Comparison of ENCODE assay signal across 8 mouse cellular contexts in the genomic region with DNA sequence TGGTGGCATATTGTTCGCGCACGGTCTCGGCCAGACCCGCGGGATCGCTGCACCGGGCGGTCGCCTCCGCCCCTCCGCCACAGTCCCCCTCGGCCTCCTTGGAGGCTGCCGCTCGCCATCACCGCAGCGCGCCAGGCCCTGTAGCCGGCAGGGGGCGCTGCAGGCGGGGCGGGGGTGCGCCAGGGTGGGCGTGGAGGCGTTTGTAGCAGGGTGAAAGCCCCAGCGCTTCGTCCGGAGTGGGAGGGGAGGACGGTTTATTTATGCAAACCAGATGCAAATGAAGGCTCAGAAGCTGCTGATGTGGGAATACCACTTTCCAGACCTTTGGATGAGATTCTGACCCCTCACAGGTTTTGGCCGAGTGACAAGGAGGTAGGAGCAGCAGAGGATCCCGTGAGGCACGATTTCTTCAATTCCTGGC. TPM values are rescaled to one million over a fixed set of nuclear protein-coding genes. Genes with fewer than 3 reads are reported as not detected.
A peak's percentile ranks its signal among the peaks of the same experiment; 100 is the strongest.
DNase-seq lines count a peak whose midpoint lies in the region; ATAC-seq and TF ChIP-seq lines count a peak whose summit lies in the region.

No protein-coding gene starts in this region.

- H3K27me3 ChIP-seq in G1E (ENCODE audit: insufficient read depth, low read length) = peaks cover 40% of the 10 kb centered on the region
- H3K27me3 ChIP-seq in forebrain, postnatal 0 days (ENCODE audit: insufficient read depth, low read length) = peaks cover 12% of the 10 kb centered on the region
- peaks cover 50% of the 10 kb centered on the region for H3K27me3 ChIP-seq in hindbrain, embryonic 11.5 days (ENCODE audit: control insufficient read depth, insufficient read depth, low read length)

- H3K4me3 ChIP-seq in G1E (ENCODE audit: low read depth, low read length) = no peak overlapping the region
- H3K4me3 ChIP-seq in forebrain, postnatal 0 days (ENCODE audit: low read depth, low read length) = peak overlapping the region; percentile 51
- peak overlapping the region; percentile 30 for H3K4me3 ChIP-seq in hindbrain, embryonic 11.5 days (ENCODE audit: low read depth, low read length)

- no peak for DNase-seq in G1E (ENCODE audit: low spot score)
- DNase-seq in cerebellum, adult 18-20 months = peak; percentile 73 to 88
- DNase-seq in forebrain, postnatal 0 days = peak; percentile 91
- peak; percentile 92 for DNase-seq in hindbrain, embryonic 11.5 days (ENCODE audit: low spot score)
- DNase-seq in layer of hippocampus, postnatal 25 days (ENCODE audit: extremely low spot score in 1 of 2, low spot score in 1 of 2) = peak; percentile 77 to 78
- peak; percentile 56 for DNase-seq in lung, postnatal 14 days
- DNase-seq in retina, adult 2 months (ENCODE audit: low read depth, low spot score) = peak; percentile 60
- no peak for DNase-seq in adipocyte (ENCODE audit: low spot score)

- 0 out of 2 replicates have a peak, but pooled peaks have one; percentile 6 for TF ChIP-seq CTCF in G1E (IDR thresholded peaks at IDR 0.05; ENCODE audit: low read depth, low read length)
- peak; percentile 96 for TF ChIP-seq CTCF in forebrain, postnatal 0 days (IDR thresholded peaks at IDR 0.05; ENCODE audit: low read depth)

- under 1% methylated on average over 32 of the region's 32 CpGs for WGBS in forebrain, postnatal 0 days
- 2% methylated on average over 32 of the region's 32 CpGs for WGBS in hindbrain, embryonic 11.5 days

- peak overlapping the region; percentile 83 for H3K27ac ChIP-seq in forebrain, postnatal 0 days (ENCODE audit: low read depth, low read length)
- no peak overlapping the region; the same call in 1 of the 2 replicates for H3K27ac ChIP-seq in hindbrain, embryonic 11.5 days (ENCODE audit: low read depth, low read length)

- H3K4me1 ChIP-seq in G1E (ENCODE audit: insufficient read depth, low read depth, low read length) = no peaks in the 10 kb centered on the region
- peaks cover 18% of the 10 kb centered on the region for H3K4me1 ChIP-seq in forebrain, postnatal 0 days (ENCODE audit: insufficient read depth)
- H3K4me1 ChIP-seq in hindbrain, embryonic 11.5 days (replicated peaks; ENCODE audit: control insufficient read depth, insufficient read depth, low read length) = peaks cover 9% of the 10 kb centered on the region

- H3K4me2 ChIP-seq in forebrain, postnatal 0 days (ENCODE audit: low read depth) = peak overlapping the region; percentile 55
- peak overlapping the region; percentile 65 for H3K4me2 ChIP-seq in hindbrain, embryonic 11.5 days (replicated peaks; ENCODE audit: low read depth, low read length)

- no peaks in the 10 kb centered on the region for H3K9me3 ChIP-seq in G1E (replicated peaks)
- H3K9me3 ChIP-seq in forebrain, postnatal 0 days (ENCODE audit: low read length) = no peaks in the 10 kb centered on the region
- no peaks in the 10 kb centered on the region for H3K9me3 ChIP-seq in hindbrain, embryonic 11.5 days (ENCODE audit: control insufficient read depth, low read length)

- no peaks in the 10 kb centered on the region for H3K36me3 ChIP-seq in G1E (replicated peaks)
- no peaks in the 10 kb centered on the region for H3K36me3 ChIP-seq in forebrain, postnatal 0 days (ENCODE audit: insufficient read depth)
- no peaks in the 10 kb centered on the region for H3K36me3 ChIP-seq in hindbrain, embryonic 11.5 days (ENCODE audit: control insufficient read depth, insufficient read depth, low read length)

- no peak for ATAC-seq in G1E (ENCODE audit: extremely low read depth, insufficient number of reproducible peaks, low FRiP score, poor library complexity, severe bottlenecking)
- peak; percentile 87 for ATAC-seq in forebrain, postnatal 0 days
- ATAC-seq in hindbrain, embryonic 11.5 days (ENCODE audit: low FRiP score) = peak; percentile 87

- peak overlapping the region; percentile 83 for H3K9ac ChIP-seq in forebrain, postnatal 0 days
- no peak overlapping the region for H3K9ac ChIP-seq in hindbrain, embryonic 11.5 days (ENCODE audit: low read depth, low read length)

RNA-seq across cellular contexts. Expression of a gene that starts 20.8 kb away (rescaled TPM):
- 274 and 321 TPM in 2 replicates for total RNA-seq in G1E (2014; fragmentation: Nextera tagmentation)
- 77.5 and 80.3 TPM in 2 replicates for total RNA-seq in G1E (2017)
- 130 and 167 TPM in 2 replicates for polyA plus RNA-seq in G1E (2012)
- total RNA-seq in forebrain, postnatal 0 days (2014; rRNA removed) = 75.2 and 170 TPM in 2 replicates
- 63.5 and 75.3 TPM in 2 replicates for polyA plus RNA-seq in forebrain, postnatal 0 days (2015; fragmentation: Nextera tagmentation; extraction: Ambion mirVana)
- polyA plus RNA-seq in hindbrain, embryonic 11.5 days (2014; fragmentation: Nextera tagmentation; extraction: Ambion mirVana) = 57.6 and 66.0 TPM in 2 replicates
- 10 to 100 TPM; 11.4 to 13.4 TPM for total RNA-seq in layer of hippocampus, postnatal 25 days (2021)

RNA-seq across cellular contexts. Expression of a gene that starts 29.0 kb away (rescaled TPM):
- total RNA-seq in G1E (2014; fragmentation: Nextera tagmentation) (41.0 and 46.7 TPM in 2 replicates), G1E (2017) (12.3 and 14.5 TPM in 2 replicates)
- polyA plus RNA-seq in G1E (2012) = 14.4 and 15.2 TPM in 2 replicates
- total RNA-seq in forebrain, postnatal 0 days (2014; rRNA removed) = 42.6 and 47.1 TPM in 2 replicates
- 33.5 and 36.9 TPM in 2 replicates for polyA plus RNA-seq in forebrain, postnatal 0 days (2015; fragmentation: Nextera tagmentation; extraction: Ambion mirVana)
- polyA plus RNA-seq in hindbrain, embryonic 11.5 days (2014; fragmentation: Nextera tagmentation; extraction: Ambion mirVana) = 26.2 and 30.1 TPM in 2 replicates
- total RNA-seq in layer of hippocampus, postnatal 25 days (2021) = 10 to 100 TPM; 85.8 to 91.4 TPM

Comparison
In these comparisons a context has a peak if more than half of its experiments do, and no peak if none do; other contexts are left out.
1. DNase-seq: peak in cerebellum, adult 18-20 months (2 of 2), forebrain, postnatal 0 days (single experiment), hindbrain, embryonic 11.5 days (single experiment), layer of hippocampus, postnatal 25 days (2 of 2), lung, postnatal 14 days (single experiment) and retina, adult 2 months (single experiment); none in G1E (single experiment) and adipocyte (single experiment).